Comparison of ENCODE assay signal across 10 mouse cellular contexts in the genomic region with DNA sequence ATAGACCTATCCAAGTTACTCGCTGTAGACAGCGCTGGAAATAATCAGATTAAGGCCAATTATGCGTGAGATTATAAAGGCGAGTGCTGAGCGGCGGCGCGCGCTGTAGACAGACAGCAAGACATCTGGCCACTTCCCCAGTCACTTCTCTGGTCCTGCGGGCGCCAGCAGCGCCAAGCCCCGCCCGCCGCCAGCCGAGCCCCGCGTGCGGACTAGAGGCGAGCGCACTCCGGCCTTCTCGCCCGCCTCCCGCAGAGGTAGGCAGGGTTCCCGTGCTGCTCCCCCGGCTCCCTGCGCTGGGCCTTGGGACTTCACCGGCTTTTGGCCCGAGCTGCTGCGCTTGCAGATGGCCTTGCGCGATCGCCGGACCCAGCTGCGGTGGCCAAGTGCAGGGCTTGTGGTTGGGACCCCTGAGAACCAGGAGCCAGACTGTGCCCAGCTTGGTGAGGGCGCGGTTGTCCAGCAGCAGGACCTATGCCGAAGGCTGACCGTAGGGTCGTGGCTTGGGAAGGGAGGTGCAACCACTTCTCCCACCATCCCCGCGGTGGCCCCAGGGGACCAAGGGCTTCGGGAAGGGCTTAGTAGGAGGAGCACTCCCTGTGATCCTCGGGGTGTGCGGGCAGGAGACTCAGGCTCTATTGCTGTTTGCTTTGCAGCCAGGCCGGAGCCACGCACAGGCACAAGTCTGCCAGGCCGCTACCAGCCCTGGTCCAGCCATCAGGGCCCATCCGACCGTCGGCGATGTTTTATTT. TPM values are rescaled to one million over a fixed set of nuclear protein-coding genes. Genes with fewer than 3 reads are reported as not detected.
DNase-seq lines count a peak whose midpoint lies in the region; ATAC-seq and TF ChIP-seq lines count a peak whose summit lies in the region.
"Had no signal": no experiment of that assay in that cellular context is flagged by ENCODE, and none has a peak within 500 bp of the region (broad histone marks: within the 10 kb centered on the region; RNA-seq: fewer than 3 reads in every experiment).

Prrxl1 (plus strand) TSS at position 118 of the 752 bp plus-strand sequence.

- no peak within 1 kb of the TSS for H3K4me3 ChIP-seq in heart, adult 2 months
- H3K4me3 ChIP-seq in midbrain, embryonic 11.5 days (ENCODE audit: low read depth, low read length) = peak within 1 kb of the TSS; percentile 33

- H3K4me2 ChIP-seq in midbrain, embryonic 11.5 days = peak within 1 kb of the TSS; percentile 59

- intact Hi-C loops in heart, adult 2 months (cut with DNase I) = no loop called here

- no peak for TF ChIP-seq CTCF in heart, adult 2 months (IDR thresholded peaks at IDR 0.05)

- DNase-seq in heart, adult 2 months = peak; percentile 13 to 25
- no peak for DNase-seq in heart, postnatal 4 days
- peak; percentile 43 for DNase-seq in ZHBTc4 (ENCODE audit: low read depth, low spot score)
- DNase-seq in midbrain, embryonic 11.5 days (ENCODE audit: low spot score, missing footprints) = peak; percentile 95
- DNase-seq in thymus, postnatal 0 days (ENCODE audit: low spot score) = no peak
- DNase-seq in gastrocnemius, postnatal 25 days = no peak
- DNase-seq in ovary, postnatal 10 days (ENCODE audit: low spot score) = no peak

- H3K36me3 ChIP-seq in heart, adult 2 months (ENCODE audit: control insufficient read depth, insufficient read depth, low read length) = no peaks in the 10 kb centered on the region
- H3K36me3 ChIP-seq in midbrain, embryonic 11.5 days (ENCODE audit: control insufficient read depth, insufficient read depth, low read length) = no peaks in the 10 kb centered on the region

- no peaks in the 10 kb centered on the region for H3K9me3 ChIP-seq in midbrain, embryonic 11.5 days (ENCODE audit: control insufficient read depth, low read length)

- ATAC-seq in granulocyte monocyte progenitor cell, adult 5-6 weeks (replicated peaks; ENCODE audit: poor library complexity, severe bottlenecking) = peak; percentile 47; the same call in 1 of the 2 replicates
- ATAC-seq in midbrain, embryonic 11.5 days (ENCODE audit: low FRiP score) = peak; percentile 77

- 1% methylated on average over 53 of the region's 53 CpGs for WGBS in heart, adult 2 months
- WGBS in midbrain, embryonic 11.5 days = under 1% methylated on average over 53 of the region's 53 CpGs

- no peak within 1 kb of the TSS for H3K27ac ChIP-seq in heart, adult 2 months
- no peak within 1 kb of the TSS for H3K27ac ChIP-seq in midbrain, embryonic 11.5 days (ENCODE audit: low read depth, low read length)

- H3K4me1 ChIP-seq in heart, adult 2 months (ENCODE audit: control insufficient read depth, insufficient read depth, low read length) = no peaks in the 10 kb centered on the region
- peaks cover 19% of the 10 kb centered on the region for H3K4me1 ChIP-seq in midbrain, embryonic 11.5 days (ENCODE audit: control insufficient read depth, insufficient read depth, low read length)

- TF ChIP-seq EP300 in heart, adult 2 months (IDR thresholded peaks at IDR 0.05; ENCODE audit: insufficient read depth, low read depth, low read length) = no peak

- no peak for TF ChIP-seq POLR2A in heart, adult 2 months (IDR thresholded peaks at IDR 0.05; ENCODE audit: insufficient read depth, low read depth, low read length)

- no peak within 1 kb of the TSS for H3K9ac ChIP-seq in heart, adult 2 months (ENCODE audit: low read depth, low read length)
- H3K9ac ChIP-seq in midbrain, embryonic 11.5 days (ENCODE audit: low read length) = peak within 1 kb of the TSS; percentile 45

- peaks cover 16% of the 10 kb centered on the region for H3K27me3 ChIP-seq in heart, adult 2 months (ENCODE audit: control insufficient read depth, insufficient read depth, low read length)
- peaks cover 72% of the 10 kb centered on the region for H3K27me3 ChIP-seq in midbrain, embryonic 11.5 days (ENCODE audit: control insufficient read depth, insufficient read depth, low read length)

- H3K79me2 ChIP-seq in heart, adult 2 months (replicated peaks; ENCODE audit: control insufficient read depth, insufficient read depth, low read length) = no peaks in the 10 kb centered on the region

RNA-seq across cellular contexts. Expression of gene Prrxl1, which starts in this region (rescaled TPM):
- not detected for total RNA-seq in heart, adult 2 months (2021)
- polyA plus RNA-seq in heart, adult 2 months (2012; rRNA removed) = not detected in 2 replicates
- total RNA-seq in heart, postnatal 4 days (2021) = not detected
- total RNA-seq in granulocyte monocyte progenitor cell, adult 5-6 weeks (2014; fragmentation: Nextera tagmentation) = not detected in 2 replicates
- not detected in 2 replicates for total RNA-seq in granulocyte monocyte progenitor cell, adult 5-6 weeks (2017)
- polyA plus RNA-seq in midbrain, embryonic 11.5 days (2014; fragmentation: Nextera tagmentation; extraction: Ambion mirVana) = 9.7 and 9.8 TPM in 2 replicates
- polyA plus RNA-seq in thymus, postnatal 0 days (2015; fragmentation: Nextera tagmentation; extraction: Ambion mirVana) = 0.08 TPM in 1 of 2 replicates, not detected in the other
- total RNA-seq in gastrocnemius, postnatal 25 days (2021) = not detected
- polyA plus RNA-seq: gonadal fat pad, adult 2 months; spleen, adult 2 months had no signal

Comparison
In these comparisons a context has a peak if more than half of its experiments do, and no peak if none do; other contexts are left out.
1. Peak in DNase-seq in heart, adult 2 months; RNA of the gene not detected or under 1 TPM.
2. Peak in ATAC-seq in granulocyte monocyte progenitor cell, adult 5-6 weeks; RNA of the gene not detected or under 1 TPM.
3. DNase-seq: peak in ZHBTc4 (single experiment) and midbrain, embryonic 11.5 days (single experiment); none in heart, postnatal 4 days (single experiment), thymus, postnatal 0 days (single experiment), gastrocnemius, postnatal 25 days (single experiment) and ovary, postnatal 10 days (single experiment).